Mouse (Mus musculus): Measurements from ENCODE around the gene Ankrd35.

GRCm38 (mm10) chr3:96715854-96716253 is 45.9 kb downstream of the Ankrd35 start:
- TF ChIP-seq GATA1 (IDR thresholded peaks at IDR 0.05; ENCODE audit: borderline replicate concordance, low read length) (no peak), FLI1 (IDR thresholded peaks at IDR 0.05; ENCODE audit: low read length) (no peak)
